Mouse (Mus musculus): Measurements from ENCODE around the gene Vwa3b.

Vwa3b gene

DNA sequence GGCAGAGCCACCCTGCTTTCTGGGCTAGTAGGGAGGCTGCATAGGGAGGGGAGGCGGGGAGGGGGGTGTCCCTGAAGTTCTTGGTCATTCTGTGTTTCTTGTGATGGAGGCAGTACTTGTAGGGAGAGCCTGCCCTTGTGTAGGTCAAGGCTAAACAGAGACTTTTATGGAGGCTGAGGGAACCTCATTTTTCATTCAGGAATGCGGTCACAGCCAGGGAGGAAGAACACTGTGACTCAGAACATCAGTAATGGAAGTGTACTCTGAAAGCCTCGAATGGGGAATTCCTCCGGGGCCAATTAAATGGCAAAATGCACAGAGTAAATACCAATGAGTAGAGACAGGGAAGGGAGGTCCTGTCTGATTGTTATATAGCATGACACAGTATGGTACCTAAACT is 37.4 kb downstream of the Vwa3b start:
- no peak for DNase-seq (ENCODE audit: low spot score)

DNA sequence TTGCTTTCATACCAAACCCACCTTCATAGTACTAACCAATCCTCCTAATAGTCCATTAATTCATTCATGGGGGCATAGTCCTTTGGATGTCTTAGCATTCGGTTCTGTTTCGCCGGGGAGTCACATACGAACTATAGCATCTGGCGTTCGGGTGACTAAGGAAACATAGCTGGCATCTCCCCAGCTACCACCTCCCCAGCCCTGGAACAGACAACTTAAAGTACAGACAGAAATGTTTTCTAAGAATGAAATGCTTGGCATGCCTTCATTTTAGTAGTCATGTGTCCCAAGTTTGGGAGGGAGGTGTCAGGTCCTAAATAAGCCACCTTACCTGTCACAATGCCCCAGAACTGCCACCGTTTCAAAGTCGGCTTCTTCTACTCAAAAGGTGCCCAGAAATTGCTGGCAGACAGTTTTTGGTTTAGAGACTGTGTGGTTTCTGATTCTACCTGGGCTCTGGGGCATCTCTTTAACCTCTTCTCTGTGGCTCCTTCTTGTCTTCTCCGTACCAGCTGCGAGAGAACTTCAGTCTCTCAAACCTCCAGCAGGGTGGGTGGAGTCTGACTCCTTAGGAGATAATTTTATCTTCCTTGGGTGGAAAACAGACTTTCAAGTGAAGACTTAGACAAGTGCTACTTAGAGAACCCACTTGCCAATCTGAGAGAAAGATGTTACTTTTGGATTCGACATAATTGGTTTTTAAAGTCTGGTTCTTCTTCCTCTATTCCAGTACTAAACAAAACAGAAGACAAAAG is 39.4 kb downstream of the Vwa3b start:
- no peak for DNase-seq (ENCODE audit: low spot score)

DNA sequence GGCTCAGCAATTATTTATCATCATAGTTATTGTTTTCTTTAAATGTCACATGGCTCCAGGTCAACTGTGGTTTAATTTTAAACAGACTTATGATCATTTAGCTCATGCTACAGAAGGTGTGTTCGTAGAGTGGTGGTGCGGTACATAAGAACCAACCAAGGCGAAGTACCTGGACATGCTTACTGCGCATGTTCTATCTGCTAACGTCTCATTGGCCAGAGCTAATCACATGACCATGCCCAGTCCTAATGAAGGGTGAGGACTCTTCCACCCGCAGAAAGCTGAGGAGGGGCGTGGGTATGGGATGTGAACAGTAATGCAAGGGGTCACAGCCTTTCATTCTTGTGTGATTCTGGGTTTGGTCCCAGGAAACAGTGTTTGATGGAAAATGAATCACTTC is 49.4 kb downstream of the Vwa3b start:
- DNase-seq (ENCODE audit: low spot score) = no peak

DNA sequence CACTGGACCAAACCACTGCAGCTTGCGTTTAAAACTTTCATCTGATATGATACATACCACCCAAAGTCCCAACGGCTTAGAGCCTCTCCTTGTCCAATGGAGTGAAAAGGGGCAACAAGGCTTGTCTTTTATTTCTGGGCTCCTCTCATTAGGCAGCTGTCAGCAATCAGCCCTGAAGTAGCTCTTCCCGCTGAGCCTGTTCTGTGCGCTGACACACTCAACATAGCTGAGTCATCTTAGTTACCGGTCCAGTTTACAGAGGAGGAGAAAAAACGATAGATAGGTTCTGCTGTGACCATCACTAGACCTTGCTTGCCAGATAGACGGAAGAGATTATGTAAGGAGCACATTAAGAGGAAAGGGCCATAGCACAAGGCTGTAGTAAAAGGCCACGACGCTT is 50.9 kb downstream of the Vwa3b start:
- DNase-seq (ENCODE audit: low spot score) = no peak

DNA sequence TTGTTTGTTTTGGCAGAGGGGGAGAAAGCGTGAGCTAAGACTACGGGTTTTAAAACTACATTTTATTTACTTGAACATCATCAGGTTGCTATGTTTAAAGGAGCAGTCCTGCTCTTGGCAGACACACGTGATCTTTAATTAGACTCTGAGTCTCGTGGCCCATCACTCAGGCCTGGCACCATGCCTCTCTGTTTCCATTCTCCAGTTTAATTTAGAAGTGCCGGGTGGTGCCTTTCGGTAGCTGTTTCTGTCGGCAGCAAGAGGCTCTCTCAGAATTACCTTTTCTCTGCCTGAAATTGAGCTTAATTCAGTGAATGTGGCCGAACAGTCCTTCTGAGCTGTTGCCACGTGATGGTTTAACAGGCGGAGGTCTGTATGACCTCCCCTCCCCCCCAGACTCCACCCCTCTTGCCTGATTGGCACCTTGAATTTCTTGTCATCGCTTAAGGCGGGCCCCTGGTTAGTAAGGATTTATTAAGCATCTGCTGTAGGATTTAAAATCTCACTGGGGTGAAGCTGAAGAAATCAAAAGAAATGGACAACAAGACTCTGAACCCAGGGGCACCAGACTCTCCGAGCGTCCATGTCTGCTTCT is 51.7 kb downstream of the Vwa3b start:
- no peak for DNase-seq (ENCODE audit: low spot score)

DNA sequence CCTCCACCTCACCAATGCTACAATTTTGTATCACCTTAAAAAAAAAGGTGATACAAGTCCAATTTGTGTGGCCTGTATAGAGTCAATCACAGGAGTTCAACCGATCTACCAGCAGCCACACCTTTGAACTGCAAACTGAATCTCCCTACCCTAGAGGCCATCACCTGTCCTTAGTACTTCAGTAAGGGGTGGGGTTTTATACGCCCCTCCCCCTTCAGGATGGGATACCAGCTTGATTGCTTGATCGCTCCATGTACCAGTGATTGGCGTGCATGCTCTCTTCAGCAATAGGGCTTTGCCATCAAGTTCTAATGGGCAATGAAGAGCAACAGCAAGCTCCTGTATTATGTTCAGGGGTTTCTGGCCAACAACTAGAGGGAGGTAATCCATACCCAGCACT is 54.0 kb downstream of the Vwa3b start:
- no peak for DNase-seq (ENCODE audit: low spot score)

DNA sequence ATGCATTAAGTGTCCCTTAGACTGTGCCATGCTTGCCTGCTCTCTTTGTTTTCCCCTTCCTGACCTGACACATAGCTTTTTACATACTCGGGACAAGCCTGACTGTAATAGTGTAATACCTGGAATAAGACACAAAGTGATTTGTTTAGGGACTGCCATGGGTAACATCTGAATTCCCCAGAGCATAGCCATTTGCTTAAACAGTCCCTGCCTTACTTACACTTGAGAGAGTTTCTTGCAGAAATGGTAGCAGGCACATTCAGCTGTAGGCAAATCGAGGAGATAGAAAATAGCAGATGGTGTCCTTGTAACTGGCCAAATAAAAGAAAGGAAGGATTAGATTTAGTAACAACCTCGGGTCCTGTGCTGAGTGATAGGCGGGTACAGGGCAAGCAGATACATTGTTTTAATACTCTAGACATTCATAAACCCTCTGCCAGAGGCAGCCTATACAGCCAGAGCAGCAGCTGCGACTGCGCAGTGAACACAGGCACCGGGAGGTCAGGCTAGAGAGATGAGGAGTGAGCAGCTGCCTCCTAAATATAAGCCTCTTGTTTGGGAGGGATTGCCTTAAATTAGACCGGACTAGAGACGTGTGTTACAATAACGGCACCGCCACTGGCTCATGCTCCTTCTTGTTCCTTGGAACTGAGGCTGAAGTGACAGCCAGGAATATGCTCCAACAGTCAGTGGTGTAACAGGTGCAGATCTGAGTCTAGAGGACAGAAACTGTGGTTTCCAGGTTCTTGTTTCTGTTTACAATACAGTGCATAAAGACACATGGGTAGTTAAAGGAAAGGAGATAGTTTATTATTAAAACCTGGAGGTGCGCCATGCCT is 55.2 kb downstream of the Vwa3b start:
- no peak for DNase-seq (ENCODE audit: low spot score)

DNA sequence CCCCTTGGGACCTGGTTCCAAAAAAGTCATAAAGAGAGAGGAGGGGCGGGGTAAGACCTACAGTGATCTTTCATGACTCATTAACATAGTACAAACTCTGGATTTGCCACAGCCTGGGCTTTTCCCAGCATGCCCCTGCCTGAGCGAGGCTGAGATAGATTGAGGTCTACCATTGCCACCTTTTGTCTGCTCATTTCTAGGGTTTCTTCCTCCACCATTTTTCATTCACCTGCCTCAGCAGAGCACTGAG is 55.7 kb downstream of the Vwa3b start:
- DNase-seq (ENCODE audit: low spot score) = no peak

DNA sequence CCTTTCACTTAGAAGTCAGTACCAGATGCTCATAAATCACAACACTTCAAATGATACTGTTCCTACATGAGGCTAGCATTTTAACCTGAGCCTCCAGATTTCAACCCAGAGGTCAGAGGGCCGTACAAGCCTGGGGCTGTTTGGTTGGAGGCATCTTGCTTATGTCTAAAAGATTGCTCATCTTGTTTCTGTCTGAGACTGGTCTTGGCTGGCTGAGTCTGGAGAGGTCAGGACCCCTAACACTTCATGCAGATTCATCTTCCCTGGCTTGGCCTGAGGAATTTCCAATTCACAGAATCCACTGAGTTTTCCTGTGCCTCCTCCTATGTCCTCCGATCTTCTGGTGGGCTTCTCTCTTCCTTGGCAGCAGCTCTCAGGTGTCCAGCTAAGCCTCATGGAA is 57.7 kb downstream of the Vwa3b start:
- no peak for DNase-seq (ENCODE audit: low spot score)

DNA sequence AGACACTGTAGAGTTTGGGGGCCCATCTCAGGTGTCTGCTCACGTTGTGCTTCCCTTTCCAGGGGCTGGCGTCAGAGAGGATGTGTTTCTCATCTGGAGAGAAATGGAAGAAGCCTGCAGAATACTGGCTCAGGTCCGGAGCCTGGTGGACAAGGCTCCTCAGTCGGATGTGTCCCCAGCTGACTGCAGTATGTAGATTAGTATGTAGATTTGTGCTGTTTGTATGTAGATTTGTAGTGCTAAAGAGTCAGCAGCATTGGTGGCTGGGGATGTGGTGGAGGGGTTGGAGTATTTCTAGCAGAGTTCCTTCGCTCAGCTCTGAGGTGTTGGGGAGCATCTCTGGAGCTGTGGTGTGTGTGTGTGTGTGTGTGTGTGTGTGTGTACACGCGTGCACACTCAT is 58.8 kb downstream of the Vwa3b start:
- no peak for DNase-seq (ENCODE audit: low spot score)

DNA sequence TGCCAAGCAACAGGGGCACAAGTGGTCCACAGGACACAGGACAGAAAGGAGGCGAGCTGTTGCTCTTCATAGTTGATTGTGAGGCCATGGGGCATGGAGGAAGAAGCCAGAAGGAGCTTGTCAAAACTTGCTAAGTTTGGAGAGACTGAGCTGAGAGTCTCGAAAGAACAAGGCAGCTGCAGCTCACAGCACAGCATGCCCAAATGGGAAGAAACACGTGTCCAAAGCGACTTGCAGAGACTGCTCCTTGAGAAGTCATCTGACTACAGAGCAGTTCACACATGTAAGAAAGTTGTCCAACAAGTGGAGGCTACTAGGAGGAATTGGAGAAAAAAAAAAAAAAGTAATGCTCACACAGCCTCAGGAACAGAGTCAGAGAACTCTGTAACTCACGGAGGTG is 62.8 kb downstream of the Vwa3b start:
- DNase-seq (ENCODE audit: low spot score) = no peak

DNA sequence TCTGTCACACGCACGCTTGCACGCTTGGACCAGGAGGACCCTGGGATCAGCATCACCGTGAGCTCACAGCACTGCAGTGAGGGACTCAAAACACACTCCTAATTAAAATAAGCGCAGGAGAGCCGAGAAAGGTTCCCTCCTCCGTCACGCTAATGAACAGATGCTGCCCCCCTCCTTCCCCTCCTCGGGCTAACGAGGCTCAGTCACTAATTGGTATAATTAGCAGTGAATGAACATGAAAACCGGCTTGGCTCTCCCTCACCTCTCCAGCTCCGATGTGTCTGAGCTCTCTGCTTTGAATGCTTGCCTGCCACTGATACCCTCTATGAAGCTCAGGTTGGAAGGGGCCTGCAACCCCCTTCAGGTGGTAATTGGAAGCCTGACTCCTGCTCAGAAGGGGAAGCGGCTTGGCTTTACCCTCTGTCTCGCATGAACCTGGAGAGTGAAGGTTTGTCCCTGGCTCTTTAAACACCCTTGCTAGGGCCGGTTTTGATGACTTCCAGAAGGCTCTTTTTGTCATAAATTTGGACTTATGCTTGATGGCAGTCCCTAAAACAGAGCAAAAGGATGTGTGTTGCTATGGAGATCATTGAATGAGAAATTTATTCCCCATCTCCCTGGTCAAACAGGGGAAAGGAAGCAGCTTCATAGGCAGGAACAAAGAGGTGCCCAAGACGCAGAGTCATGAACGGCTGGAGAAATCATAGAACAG is 71.1 kb downstream of the Vwa3b start:
- no peak for DNase-seq (ENCODE audit: low spot score)

DNA sequence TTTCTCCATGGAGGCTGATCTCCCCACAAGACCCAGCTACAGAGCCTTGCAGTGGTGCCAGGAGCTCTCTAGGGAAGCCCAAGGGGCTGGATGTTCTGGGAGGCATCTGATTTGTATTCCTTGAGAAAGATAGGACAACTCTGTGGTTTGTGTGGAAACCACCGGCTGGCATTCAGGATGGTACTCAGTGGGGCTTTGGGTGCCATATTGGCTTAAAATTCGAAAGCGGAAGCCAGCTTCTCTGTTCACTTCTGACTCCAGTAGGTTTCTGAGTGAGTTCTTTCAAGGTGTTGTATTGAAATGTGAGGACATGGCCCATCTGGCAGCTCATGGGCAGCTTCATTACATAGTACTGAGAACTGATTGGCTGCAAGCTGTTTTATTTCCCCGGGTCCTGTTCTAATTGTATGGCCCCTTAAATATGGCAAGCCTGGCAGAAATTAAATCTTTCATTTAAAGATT is 71.7 kb downstream of the Vwa3b start:
- DNase-seq (ENCODE audit: low spot score) = no peak

DNA sequence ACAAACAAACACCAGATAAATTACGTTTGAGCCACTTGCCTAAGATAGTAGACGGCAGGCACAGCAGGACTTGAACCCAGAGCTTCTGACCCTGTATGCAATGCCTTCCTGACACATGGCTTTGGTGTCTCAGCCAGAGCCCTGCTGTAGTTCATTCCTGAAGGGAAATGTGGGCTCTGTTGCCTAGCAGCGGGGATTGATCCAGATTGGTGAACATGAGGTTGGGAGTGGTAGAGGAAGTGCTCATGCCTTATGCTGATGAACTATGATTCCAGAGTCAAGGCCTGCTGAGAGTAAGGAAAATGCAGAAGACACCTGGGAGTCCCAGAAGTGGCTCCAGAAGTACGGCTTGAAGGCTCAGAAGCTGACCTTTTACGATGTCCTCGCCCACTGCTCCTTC is 74.0 kb downstream of the Vwa3b start:
- DNase-seq (ENCODE audit: low spot score) = no peak

DNA sequence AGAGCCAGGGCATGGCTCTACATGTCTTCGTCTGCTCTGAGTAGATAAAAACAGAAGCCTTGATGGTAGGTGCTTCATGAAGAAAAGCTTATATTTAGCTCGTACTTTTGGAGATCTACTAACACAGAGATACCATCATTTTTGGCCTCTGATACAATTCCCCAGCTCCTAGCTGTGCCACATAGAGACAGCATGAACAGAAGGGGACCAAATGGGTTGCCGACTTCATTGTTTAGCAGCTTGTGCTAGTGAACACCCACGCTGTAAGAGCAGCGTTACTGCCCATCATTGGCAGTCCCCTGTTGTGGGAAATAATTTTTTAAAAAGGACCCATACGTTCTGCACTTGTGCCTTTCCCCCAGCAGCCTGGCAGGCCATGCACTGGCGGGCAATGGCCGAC is 74.6 kb downstream of the Vwa3b start:
- DNase-seq (ENCODE audit: low spot score) = no peak

DNA sequence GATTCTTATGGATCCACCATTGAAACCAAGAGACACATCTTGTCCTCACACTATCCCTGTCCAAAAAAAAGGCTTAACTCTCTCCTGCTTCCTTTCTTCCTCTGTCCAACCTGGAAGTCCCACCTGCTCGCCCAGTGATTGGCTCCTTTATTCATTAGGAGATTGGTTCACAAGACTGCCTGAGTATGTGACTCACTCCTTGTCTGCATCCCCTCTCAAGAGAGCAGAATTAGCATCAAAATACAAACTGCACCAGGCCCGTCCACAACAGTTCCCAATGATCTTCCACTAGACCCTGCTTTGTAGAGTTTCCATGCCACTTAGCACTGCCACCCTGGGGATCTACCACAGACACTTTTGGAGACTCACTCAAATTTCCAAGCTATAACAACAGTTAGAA is 75.3 kb downstream of the Vwa3b start:
- no peak for DNase-seq (ENCODE audit: low spot score)

DNA sequence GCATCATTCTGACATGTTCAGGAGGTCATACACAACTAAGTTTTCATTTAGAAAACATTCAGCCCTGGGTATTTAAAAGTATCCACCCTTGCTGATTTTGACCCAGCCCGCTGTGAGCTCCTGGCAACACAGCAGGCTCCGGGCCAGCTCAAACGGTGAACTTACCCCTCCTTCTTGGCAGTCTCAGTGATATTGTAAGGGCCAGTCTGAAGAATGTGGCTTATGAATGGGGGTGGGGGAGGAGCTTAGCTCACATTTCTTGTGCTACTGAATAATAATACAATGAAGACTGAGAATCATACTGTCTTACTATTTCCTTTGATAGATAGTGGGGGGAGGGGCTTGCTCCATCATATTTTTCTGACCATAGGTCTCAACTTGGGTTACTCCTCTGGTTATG is 78.8 kb downstream of the Vwa3b start:
- DNase-seq (ENCODE audit: low spot score) = no peak

DNA sequence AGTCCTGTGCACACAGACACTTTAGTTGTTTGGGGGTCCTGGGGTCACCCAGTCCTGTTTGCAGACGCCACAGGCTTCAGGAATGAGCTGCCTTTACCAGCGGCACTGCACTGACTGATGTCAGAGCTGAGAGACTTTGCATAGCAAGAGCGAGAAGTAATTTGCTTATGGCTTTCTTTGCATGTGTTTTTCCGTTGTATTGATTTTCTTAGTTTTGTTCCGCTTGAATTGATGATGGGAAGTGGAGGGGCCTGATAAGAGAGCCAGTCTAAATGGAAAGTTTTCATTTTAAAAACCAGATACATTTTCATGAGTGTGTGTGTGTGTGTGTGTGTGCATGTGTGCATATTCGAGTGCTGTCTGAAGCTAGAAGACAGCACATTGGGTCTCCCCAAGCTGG is 87.4 kb downstream of the Vwa3b start:
- DNase-seq (ENCODE audit: low spot score) = no peak

DNA sequence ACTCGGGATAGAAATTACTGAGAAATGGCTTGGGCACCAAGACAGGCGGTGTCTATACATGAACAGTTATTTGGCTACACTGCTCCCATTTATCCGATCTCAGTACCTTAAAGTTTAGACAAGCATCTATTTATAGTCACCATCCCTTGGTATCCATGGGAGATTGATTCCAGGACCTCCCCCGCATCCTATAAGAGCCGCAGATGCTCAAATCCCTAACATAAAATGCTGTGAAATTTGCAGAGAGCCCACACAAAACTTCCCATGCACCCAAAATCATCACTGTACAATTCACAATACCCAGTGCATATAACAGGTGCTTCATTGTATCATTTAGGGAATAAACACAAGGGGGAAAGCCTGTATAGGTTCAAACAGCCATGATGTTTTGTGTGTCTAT is 89.5 kb downstream of the Vwa3b start:
- DNase-seq (ENCODE audit: low spot score) = no peak

DNA sequence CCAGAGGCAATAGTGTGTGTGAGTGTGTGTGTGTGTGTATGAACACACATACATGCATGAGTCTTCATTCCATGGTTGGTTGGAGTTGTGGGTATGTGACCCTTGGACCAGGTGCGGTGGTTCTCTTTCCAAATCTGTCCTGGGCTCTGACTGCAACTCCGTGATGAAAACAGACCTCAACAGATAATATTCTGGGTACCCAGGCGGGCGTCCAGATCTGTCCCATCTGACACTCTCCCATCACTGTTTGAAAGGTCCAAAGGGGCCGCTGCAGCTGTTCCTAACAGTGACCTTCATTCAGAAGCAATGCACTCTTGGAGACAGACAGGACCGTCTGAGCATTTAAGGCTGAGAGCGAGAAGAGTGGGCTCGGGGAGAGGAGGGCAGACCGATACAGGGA is 90.2 kb downstream of the Vwa3b start:
- DNase-seq (ENCODE audit: low spot score) = no peak

DNA sequence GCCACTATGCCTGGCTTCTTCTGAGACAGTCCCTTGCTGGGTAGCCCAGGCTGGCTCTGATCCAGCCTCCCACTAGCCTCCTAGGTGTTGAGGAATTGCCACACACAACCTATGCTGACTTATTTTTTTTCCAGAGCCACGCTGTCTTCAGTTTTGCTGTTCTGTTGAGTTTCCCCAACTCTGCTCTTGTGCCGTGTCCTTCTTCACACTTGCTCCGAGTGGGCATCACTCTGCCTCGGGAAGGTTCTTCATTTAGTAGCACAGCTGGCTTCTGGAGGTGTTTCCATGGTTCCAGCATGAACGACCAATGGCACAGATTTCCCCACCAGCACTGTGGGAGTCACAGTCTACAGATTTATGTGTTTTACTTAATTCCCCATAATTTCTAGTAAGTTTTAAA is 91.6 kb downstream of the Vwa3b start:
- no peak for DNase-seq (ENCODE audit: low spot score)

DNA sequence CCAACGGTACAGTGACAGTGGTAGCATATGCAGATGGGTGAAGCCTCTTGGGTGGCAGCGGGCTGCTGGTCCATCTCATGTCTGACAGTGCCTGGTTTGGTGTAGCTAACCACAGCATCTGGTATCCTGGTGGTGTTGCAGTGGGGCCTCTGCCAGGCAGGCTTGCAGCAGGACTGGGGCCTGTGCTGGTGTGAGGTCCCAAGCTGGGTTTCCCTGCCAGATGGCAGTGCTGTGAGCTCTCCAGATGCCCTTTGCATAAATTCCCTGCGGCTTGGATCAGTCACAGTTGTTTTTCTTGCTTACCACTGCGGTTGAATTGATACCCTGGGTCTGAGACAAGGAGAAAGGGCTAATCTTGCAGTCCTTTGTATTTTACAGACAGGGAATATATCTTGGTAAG is 95.9 kb downstream of the Vwa3b start:
- DNase-seq (ENCODE audit: low spot score) = no peak

DNA sequence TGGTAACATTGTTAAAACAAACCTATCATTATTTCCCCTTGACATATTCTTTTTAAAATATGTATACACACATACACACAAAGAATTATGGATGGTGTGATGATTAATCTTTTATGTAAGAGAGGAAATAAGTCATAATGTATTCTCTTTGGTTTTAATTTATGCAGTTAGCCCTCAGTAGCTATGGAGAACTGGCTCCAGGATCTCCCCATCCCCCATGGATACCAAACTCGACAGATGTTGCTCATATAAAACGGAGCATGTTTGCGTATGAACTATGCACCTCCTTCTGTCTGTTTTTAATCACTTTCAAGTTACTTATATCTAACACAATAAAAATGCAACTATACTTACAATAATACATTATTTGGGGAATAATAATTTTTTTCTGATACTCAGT is 96.4 kb downstream of the Vwa3b start:
- DNase-seq (ENCODE audit: low spot score) = no peak
